Mouse (Mus musculus) liver, embryonic 11.5 days (tissue): Measurements from ENCODE around the gene Btbd16. TPM values are rescaled to one million over a fixed set of nuclear protein-coding genes. Genes with fewer than 3 reads are reported as not detected.

ENCODE experiments used
- ATAC-seq: fragments of 200-750 bp; cut with Nextera tagmentation; replicated peaks from 2 replicates; pipeline ENCODE4 v1.8.0; 2017; ENCODE audit warnings: moderate number of reproducible peaks, mild to moderate bottlenecking, moderate TSS enrichment, moderate library complexity; ENCODE audit not compliant: low FRiP score
- DNase-seq: peaks from one replicate; pipeline ENCODE4 v3.0.0-alpha.2; 2017; ENCODE audit warnings: low spot score
- H3K27ac ChIP-seq: fragments of 300-500 bp; sonication (generic); 2 replicates; pipeline ENCODE4 v1.5.1; 2014; ENCODE audit warnings: mild to moderate bottlenecking, low read depth, low read length, control low read depth
- H3K27me3 ChIP-seq: fragments of 300-500 bp; sonication (generic); replicated peaks from 2 replicates; pipeline ENCODE4 v1.6.1; 2014; ENCODE audit warnings: low read length, mixed read lengths; ENCODE audit not compliant: control insufficient read depth, insufficient read depth
- H3K36me3 ChIP-seq: fragments of 300-500 bp; sonication (generic); 2 replicates; pipeline ENCODE4 v1.6.1; 2014; ENCODE audit warnings: mild to moderate bottlenecking, low read length, moderate library complexity, mixed read lengths; ENCODE audit not compliant: control insufficient read depth, insufficient read depth
- H3K4me1 ChIP-seq: fragments of 300-500 bp; sonication (generic); replicated peaks from 2 replicates; pipeline ENCODE4 v1.6.1; 2014; ENCODE audit warnings: low read length, mixed read lengths; ENCODE audit not compliant: control insufficient read depth, insufficient read depth
- H3K4me2 ChIP-seq: fragments of 300-500 bp; sonication (generic); 2 replicates; pipeline ENCODE4 v1.6.1; 2014; ENCODE audit warnings: mild to moderate bottlenecking, control low read depth, moderate library complexity
- H3K4me3 ChIP-seq: fragments of 300-500 bp; sonication (generic); 2 replicates; pipeline ENCODE4 v1.5.1; 2014; ENCODE audit warnings: low read depth, low read length, control low read depth
- H3K9ac ChIP-seq: fragments of 300-500 bp; sonication (generic); 2 replicates; pipeline ENCODE4 v1.6.1; 2014; ENCODE audit warnings: low read depth, low read length, control low read depth
- H3K9me3 ChIP-seq: fragments of 300-500 bp; sonication (generic); 2 replicates; pipeline ENCODE4 v1.6.1; 2016; ENCODE audit warnings: low read length, inconsistent platforms, mixed read lengths; ENCODE audit not compliant: control insufficient read depth
- WGBS: fragments of 180-500 bp; shearing (Covaris S2); extraction: QIAGEN DNeasy Blood & Tissue Kit; methylation state at CpG from one replicate; pipeline ENCODE4 v1.1.7; 2014; 5-methylcytosine and 5-hydroxymethylcytosine counted together
- polyA plus RNA-seq: library from polyadenylated mRNA; unstranded; fragments of >200 nt; fragmentation: Nextera tagmentation; extraction: Ambion mirVana; gene quantifications from 2 replicates; pipeline ENCODE4 v1.2.1, GENCODE M21; 2014

The Btbd16 gene
- polyA plus RNA-seq, 1 experiment from 2014 or later: not detected

DNA sequence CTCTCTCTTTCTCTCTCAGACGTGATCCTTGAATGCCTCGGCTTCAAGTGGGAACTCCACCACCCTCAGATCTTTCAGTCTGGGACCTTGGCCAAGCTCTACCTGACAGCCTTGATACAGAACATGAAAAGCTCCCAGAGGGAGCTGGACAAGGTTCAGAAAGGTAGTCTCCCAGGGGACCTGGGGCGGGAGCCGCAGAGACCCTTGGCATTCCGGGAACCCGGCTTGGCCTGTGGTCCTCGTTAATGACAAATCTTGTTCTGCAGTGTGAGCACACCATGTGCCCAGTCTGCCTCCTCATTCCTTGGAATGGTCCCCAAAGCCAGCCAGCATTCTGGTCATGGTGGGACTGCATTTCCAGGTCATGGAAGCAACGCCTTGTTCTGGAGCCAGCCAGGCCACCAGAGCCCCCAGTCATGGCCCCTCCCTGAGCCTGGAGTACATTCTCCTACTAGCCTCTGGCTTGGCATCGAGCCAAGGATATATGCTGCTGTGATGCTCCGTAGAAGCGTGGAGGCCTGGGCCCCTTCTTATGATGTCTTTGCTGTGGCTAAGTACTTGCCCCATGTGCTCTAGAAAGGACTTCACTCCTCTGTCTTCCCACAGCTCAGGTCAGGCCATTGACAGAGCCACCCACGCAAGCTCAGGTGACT is 12.2 kb downstream of the Btbd16 start:
- no peaks in the 10 kb centered on the region for H3K36me3 ChIP-seq
- H3K27ac ChIP-seq: no peak overlapping the region
- DNase-seq: no peak
- H3K27me3 ChIP-seq: no peaks in the 10 kb centered on the region
- no peak overlapping the region for H3K9ac ChIP-seq
- ATAC-seq: no peak
- H3K9me3 ChIP-seq: no peaks in the 10 kb centered on the region
- no peaks in the 10 kb centered on the region for H3K4me1 ChIP-seq
- no peak overlapping the region for H3K4me2 ChIP-seq
- 78% methylated on average over 12 of the region's 12 CpGs for WGBS
- no peak overlapping the region for H3K4me3 ChIP-seq

DNA sequence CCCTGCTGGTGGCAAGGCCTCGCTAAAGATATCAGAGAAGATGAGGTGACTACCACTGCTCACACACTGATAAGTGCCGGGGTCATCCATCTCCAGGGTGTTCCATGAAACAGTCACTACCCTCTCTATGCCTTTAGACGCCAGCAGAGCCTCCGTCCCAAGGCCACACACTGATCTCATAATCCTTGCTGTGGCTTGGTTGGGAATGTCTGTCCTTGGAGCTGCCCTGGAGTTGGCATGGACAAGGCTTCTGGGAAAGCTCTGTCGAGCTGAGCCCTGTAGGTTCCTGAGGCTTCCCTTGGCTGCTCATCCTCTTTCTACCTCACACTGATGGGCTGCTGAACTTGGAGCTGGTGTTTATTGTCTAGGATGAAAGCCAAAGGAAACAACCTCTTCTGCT is 12.8 kb downstream of the Btbd16 start:
- Histone ChIP-seq H3K9ac (no peak overlapping the region), H3K9me3 (no peaks in the 10 kb centered on the region), H3K36me3 (no peaks in the 10 kb centered on the region), H3K27ac (no peak overlapping the region), H3K4me2 (no peak overlapping the region), H3K27me3 (no peaks in the 10 kb centered on the region), H3K4me1 (no peaks in the 10 kb centered on the region), H3K4me3 (no peak overlapping the region)
- ATAC-seq (no peak), DNase-seq (no peak)
- WGBS: 61% methylated on average over 5 of the region's 5 CpGs

DNA sequence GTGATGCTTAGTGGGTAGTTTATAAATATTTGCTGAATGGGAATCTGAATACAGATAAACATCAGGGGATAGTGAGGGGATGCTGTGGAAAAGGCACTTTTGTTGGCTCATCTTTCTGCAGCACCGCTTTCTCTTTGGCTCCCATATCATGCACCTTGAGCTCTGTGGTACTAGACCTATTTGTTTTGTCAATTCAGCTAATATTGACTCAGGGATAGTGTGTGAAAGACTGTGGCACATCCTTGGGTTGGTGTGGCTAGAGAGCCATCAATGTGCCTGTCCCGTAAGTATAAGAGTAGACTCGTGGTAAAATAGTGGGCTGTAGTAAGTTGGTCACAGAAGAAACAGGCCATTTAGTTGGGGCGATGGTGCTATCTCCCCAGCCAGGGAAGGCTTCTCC is 13.7 kb downstream of the Btbd16 start:
- H3K27ac ChIP-seq: no peak overlapping the region
- no peak overlapping the region for H3K9ac ChIP-seq
- DNase-seq (no peak), ATAC-seq (no peak)
- no peaks in the 10 kb centered on the region for H3K4me1 ChIP-seq
- H3K27me3 ChIP-seq: no peaks in the 10 kb centered on the region; the same call in 1 of the 2 replicates
- no peak overlapping the region for H3K4me2 ChIP-seq
- H3K9me3 ChIP-seq: no peaks in the 10 kb centered on the region
- 83% methylated on average over 4 of the region's 4 CpGs for WGBS
- H3K4me3 ChIP-seq: no peak overlapping the region
- H3K36me3 ChIP-seq: no peaks in the 10 kb centered on the region

DNA sequence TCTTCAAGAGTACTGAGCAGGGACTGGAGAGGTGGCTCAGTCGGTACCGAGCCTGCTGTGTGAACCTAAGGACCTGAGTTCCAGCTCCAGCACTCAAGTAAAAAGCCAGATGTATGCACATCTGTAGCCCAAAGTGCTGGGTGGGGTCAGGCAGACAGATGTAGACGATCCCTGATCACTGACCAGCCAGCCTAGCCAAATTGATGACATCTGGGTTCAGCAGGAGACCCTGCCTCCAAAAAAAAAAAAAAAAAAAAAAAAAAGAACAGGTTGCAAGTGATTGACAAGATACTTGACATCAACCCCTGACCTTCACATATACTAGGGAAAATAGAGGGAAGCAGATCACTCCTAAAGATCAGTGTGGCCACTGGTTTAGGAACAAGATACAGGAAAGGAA is 15.1 kb downstream of the Btbd16 start:
- no peaks in the 10 kb centered on the region for H3K36me3 ChIP-seq
- no peak overlapping the region for H3K4me2 ChIP-seq
- DNase-seq (no peak), ATAC-seq (no peak)
- no peak overlapping the region for H3K4me3 ChIP-seq
- no peaks in the 10 kb centered on the region; the same call in 1 of the 2 replicates for H3K27me3 ChIP-seq
- no peak overlapping the region for H3K9ac ChIP-seq
- whole genome bisulfite sequencing: 81% methylated on average over 3 of the region's 3 CpGs
- H3K27ac ChIP-seq: no peak overlapping the region
- H3K4me1 ChIP-seq: no peaks in the 10 kb centered on the region
- no peaks in the 10 kb centered on the region for H3K9me3 ChIP-seq

DNA sequence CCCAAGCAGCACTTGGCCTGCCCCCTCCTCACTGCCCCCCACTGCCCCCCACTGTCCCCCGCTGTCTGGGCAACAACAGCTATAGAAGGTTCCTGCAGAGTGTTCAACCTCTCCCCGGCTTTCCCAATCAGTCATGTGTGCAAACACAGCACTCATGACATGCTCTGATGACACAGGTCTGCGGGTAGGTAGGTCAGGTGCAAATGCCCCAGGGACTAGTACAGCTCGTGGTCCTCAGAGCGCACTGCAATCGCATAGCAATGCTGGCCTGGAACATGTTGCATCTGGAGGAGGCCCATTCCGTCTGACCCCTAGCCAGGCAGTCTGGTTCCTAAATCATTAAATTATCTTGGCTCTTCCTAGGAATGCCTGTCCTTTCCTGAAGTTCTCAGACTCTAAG is 15.6 kb downstream of the Btbd16 start:
- Histone ChIP-seq H3K4me2 (no peak overlapping the region), H3K27me3 (no peaks in the 10 kb centered on the region; the same call in 1 of the 2 replicates), H3K9ac (no peak overlapping the region), H3K4me3 (no peak overlapping the region), H3K4me1 (no peaks in the 10 kb centered on the region), H3K36me3 (no peaks in the 10 kb centered on the region), H3K27ac (no peak overlapping the region), H3K9me3 (no peaks in the 10 kb centered on the region)
- ATAC-seq: no peak
- no peak for DNase-seq
- WGBS: 83% methylated on average over 7 of the region's 7 CpGs

DNA sequence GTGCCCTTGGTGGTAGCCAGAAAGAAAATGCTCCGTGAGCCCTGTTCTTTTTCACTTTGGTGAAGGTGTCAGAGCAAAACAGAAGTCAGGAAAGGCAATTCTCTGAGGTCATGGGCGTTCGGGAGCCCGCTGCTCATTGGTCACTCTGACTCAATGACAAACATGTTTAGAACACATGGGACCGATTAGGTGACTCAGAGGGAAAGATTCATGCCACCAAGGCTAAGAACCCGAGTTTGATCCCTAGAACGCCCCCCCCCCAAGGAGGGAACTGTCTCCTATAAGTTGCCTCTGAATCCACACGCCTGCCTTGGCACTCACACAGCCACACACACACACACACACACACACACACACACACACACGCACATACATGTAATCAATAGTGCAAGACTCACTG is 19.8 kb downstream of the Btbd16 start:
- Histone ChIP-seq H3K27ac (no peak overlapping the region), H3K27me3 (no peaks in the 10 kb centered on the region; the same call in 1 of the 2 replicates), H3K9ac (no peak overlapping the region), H3K36me3 (no peaks in the 10 kb centered on the region), H3K4me1 (no peaks in the 10 kb centered on the region), H3K4me2 (no peak overlapping the region), H3K4me3 (no peak overlapping the region), H3K9me3 (no peaks in the 10 kb centered on the region)
- ATAC-seq (no peak), DNase-seq (no peak)
- WGBS: 73% methylated on average over 9 of the region's 9 CpGs

DNA sequence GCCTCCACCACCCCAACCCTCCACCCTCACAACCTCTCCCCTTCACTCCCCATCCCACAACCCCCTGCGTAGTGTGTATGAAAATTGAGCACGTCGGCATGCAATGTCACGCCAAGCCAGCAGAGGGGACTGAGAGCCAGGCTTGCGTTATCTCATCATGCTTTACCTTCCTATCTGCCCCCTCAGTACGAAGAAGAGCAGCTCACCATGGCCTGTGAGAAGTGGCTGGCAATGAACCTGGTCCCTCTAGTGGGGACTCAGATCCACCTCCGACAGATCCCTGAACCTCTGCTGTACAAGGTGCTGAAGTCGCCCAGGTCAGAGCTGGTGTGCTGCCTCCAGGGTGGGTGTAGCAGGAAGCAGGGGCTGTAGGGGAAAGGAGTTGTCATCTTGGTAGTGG is 22.9 kb downstream of the Btbd16 start:
- Histone ChIP-seq H3K27me3 (no peaks in the 10 kb centered on the region; the same call in 1 of the 2 replicates), H3K4me2 (no peak overlapping the region), H3K9ac (no peak overlapping the region), H3K9me3 (no peaks in the 10 kb centered on the region), H3K4me3 (no peak overlapping the region), H3K36me3 (no peaks in the 10 kb centered on the region), H3K4me1 (peaks cover 4% of the 10 kb centered on the region; the same call in 1 of the 2 replicates), H3K27ac (no peak overlapping the region)
- 56% methylated on average over 8 of the region's 8 CpGs for WGBS
- 0 out of 2 replicates have a peak, but pooled peaks have one; percentile 12 for ATAC-seq
- no peak for DNase-seq

DNA sequence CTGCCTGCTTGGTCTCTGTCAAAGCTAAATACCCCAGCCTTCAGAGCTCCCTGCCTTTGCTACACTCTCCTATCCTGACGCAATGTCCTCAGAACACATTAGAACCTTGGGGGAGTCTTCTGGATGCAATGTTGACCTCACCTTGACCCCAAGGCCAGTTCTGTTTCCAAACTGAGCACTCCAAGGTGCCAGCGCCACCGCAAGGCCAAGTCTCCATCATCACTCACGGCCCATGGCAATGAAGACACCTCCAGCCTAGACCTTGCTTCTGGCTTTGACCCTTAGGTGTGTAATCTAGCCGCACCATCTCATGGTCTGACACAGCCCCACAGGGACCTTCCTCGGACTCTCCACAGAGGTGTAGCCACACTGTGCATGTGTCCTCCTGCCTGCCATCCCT is 23.7 kb downstream of the Btbd16 start:
- ATAC-seq: no peak

DNA sequence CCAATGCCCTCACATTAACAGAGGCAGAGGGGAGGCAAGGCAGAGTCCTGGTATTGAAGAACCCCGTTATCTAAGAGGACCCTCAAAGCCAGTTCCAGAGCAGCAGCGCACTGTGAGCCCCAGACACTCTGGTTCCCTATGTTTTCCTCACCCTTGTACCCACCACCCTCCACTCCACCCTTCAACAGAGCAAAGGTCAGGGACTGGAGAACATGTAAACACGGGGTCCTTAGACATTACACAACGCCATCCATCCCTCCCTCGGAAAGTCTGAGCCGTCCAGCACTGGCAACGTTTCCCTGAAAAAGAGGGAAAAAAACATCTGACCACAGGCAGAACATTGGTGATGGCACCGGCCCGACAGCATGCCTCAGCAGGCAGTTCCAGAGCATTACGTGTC is 25.5 kb downstream of the Btbd16 start:
- no peak overlapping the region for H3K4me3 ChIP-seq
- no peak overlapping the region for H3K4me2 ChIP-seq
- ATAC-seq (0 out of 2 replicates have a peak, but pooled peaks have one; percentile 27), DNase-seq (no peak)
- H3K27me3 ChIP-seq: no peaks in the 10 kb centered on the region
- 70% methylated on average over 10 of the region's 10 CpGs for WGBS
- no peak overlapping the region for H3K27ac ChIP-seq
- H3K9me3 ChIP-seq: no peaks in the 10 kb centered on the region
- peaks cover 4% of the 10 kb centered on the region; the same call in 1 of the 2 replicates for H3K4me1 ChIP-seq
- H3K36me3 ChIP-seq: no peaks in the 10 kb centered on the region
- no peak overlapping the region for H3K9ac ChIP-seq

More for the DNA sequence above, 23.7 kb downstream of the Btbd16 start:
- peaks cover 4% of the 10 kb centered on the region; the same call in 1 of the 2 replicates for H3K4me1 ChIP-seq
- H3K9me3 ChIP-seq: no peaks in the 10 kb centered on the region
- H3K4me3 ChIP-seq: no peak overlapping the region
- no peak for DNase-seq
- H3K36me3 ChIP-seq: no peaks in the 10 kb centered on the region
- no peak overlapping the region for H3K4me2 ChIP-seq
- no peak overlapping the region for H3K9ac ChIP-seq
- no peaks in the 10 kb centered on the region for H3K27me3 ChIP-seq
- WGBS: 88% methylated on average over 6 of the region's 6 CpGs
- H3K27ac ChIP-seq: no peak overlapping the region
